Mouse (Mus musculus) G1E-ER4 (cell line): ENCODE results near the gene Gm28305. TPM values are rescaled to one million over a fixed set of nuclear protein-coding genes. Genes with fewer than 3 reads are reported as not detected.

Experiments used
- GATA1 ChIP-seq: IDR thresholded peaks from one replicate; pipeline ENCODE4 v1.8.0; 2012; ENCODE audit warnings: low read length, inconsistent platforms
- polyA plus RNA-seq: library from polyadenylated mRNA; stranded (reverse); fragments of >175 nt; gene quantifications from 2 replicates; pipeline ENCODE4 v1.2.3, GENCODE M21; 2012

Gm28305 gene
- polyA plus RNA-seq, 1 experiment = not detected

- no peak for TF ChIP-seq GATA1
These were observed 62.4 kb downstream of the Gm28305 start for GRCm38 (mm10) chr9:104102901-104103300.

GRCm38 (mm10) chr9:104104986-104105385 lies 64.5 kb downstream of the Gm28305 start:
- no peak for TF ChIP-seq GATA1

GRCm38 (mm10) chr9:104106930-104107329 lies 66.5 kb downstream of the Gm28305 start:
- no peak for TF ChIP-seq GATA1

GRCm38 (mm10) chr9:104107482-104107881 lies 67.0 kb downstream of the Gm28305 start:
- no peak for TF ChIP-seq GATA1

GRCm38 (mm10) chr9:104108571-104109143 lies 68.2 kb downstream of the Gm28305 start:
- TF ChIP-seq GATA1 = no peak

- TF ChIP-seq GATA1 = no peak
These were observed 68.7 kb downstream of the Gm28305 start for GRCm38 (mm10) chr9:104109151-104109550.

GRCm38 (mm10) chr9:104123101-104123500 lies 82.6 kb downstream of the Gm28305 start:
- TF ChIP-seq GATA1 = no peak

- no peak for TF ChIP-seq GATA1
These were observed 83.2 kb downstream of the Gm28305 start for GRCm38 (mm10) chr9:104123622-104124021.

Other genes starting within 250 kb of the Gm28305 start
- gene Nphp3, start 38.1 kb upstream of the Gm28305 start, polyA plus RNA-seq = not detected in 2 replicates
- 9.3 and 9.8 TPM in 2 replicates for gene Uba5, start 22.5 kb downstream of the Gm28305 start, polyA plus RNA-seq
- 2.1 and 20.5 TPM in 2 replicates for gene Acad11, start 22.7 kb downstream of the Gm28305 start, polyA plus RNA-seq
- not detected in 2 replicates for gene Ackr4, start 86.3 kb downstream of the Gm28305 start, polyA plus RNA-seq
- 56.9 and 86.7 TPM in 2 replicates for gene Dnajc13, start 222.3 kb downstream of the Gm28305 start, polyA plus RNA-seq